Mouse (Mus musculus) brain, embryonic 14.5 days (tissue): ENCODE measurements around the gene Sh3rf1.

Experiments used
- CTCF ChIP-seq: fragments of 200-500 bp; IDR thresholded peaks from 2 replicates; pipeline ENCODE4 v1.5.1; 2012; ENCODE audit warnings: inconsistent platforms, mild to moderate bottlenecking, moderate library complexity, borderline replicate concordance; ENCODE audit not compliant: insufficient read depth, insufficient read length; ENCODE audit errors: extremely low read depth
- POLR2A ChIP-seq: fragments of 200-500 bp; IDR thresholded peaks from 2 replicates; pipeline ENCODE4 v1.6.1; 2012; ENCODE audit warnings: mild to moderate bottlenecking, inconsistent platforms, borderline replicate concordance; ENCODE audit not compliant: poor library complexity, insufficient read depth, insufficient read length, severe bottlenecking; ENCODE audit errors: extremely low read depth

GRCm38 (mm10) chr8:61373303-61373702 is 149.6 kb downstream of the Sh3rf1 start:
- no peak for TF ChIP-seq CTCF
- no peak for TF ChIP-seq POLR2A
